In genomic region chr7:71794201-71794600, GRCm38 (mm10) we compare ENCODE assay signal across 21 mouse cellular contexts.
DNase-seq lines count a peak whose midpoint lies in the region; ATAC-seq and TF ChIP-seq lines count a peak whose summit lies in the region.
"Had no signal": no experiment of that assay in that cellular context is flagged by ENCODE, and none has a peak within 500 bp of the region (broad histone marks: within the 10 kb centered on the region; RNA-seq: fewer than 3 reads in every experiment).

No protein-coding gene starts in this region.

- H3K4me1 ChIP-seq in cerebellum, adult 2 months (ENCODE audit: control insufficient read depth, insufficient read depth, low read length) = no peaks in the 10 kb centered on the region
- H3K4me1 ChIP-seq in megakaryocyte, embryonic 14.5 days = no peaks in the 10 kb centered on the region
- H3K4me1 ChIP-seq: heart, embryonic 15.5 days; intestine, embryonic 15.5 days; limb, embryonic 12.5 days; liver, embryonic 13.5 days had no signal

- TF ChIP-seq CTCF in cerebellum, adult 2 months (IDR thresholded peaks at IDR 0.05; ENCODE audit: borderline replicate concordance, insufficient read depth, low read depth, low read length) = no peak

- no peaks in the 10 kb centered on the region for H3K27me3 ChIP-seq in cerebellum, adult 2 months (ENCODE audit: control insufficient read depth, insufficient read depth, low read length)
- no peaks in the 10 kb centered on the region for H3K27me3 ChIP-seq in megakaryocyte, embryonic 14.5 days (replicated peaks)
- H3K27me3 ChIP-seq: CH12.LX; heart, embryonic 15.5 days; intestine, embryonic 15.5 days; limb, embryonic 12.5 days; liver, embryonic 13.5 days had no signal

- no peak overlapping the region for H3K27ac ChIP-seq in cerebellum, adult 2 months (ENCODE audit: insufficient read depth, low read length)
- H3K27ac ChIP-seq: gastrocnemius, adult 2 months; heart, embryonic 15.5 days; hindbrain, embryonic 14.5 days; intestine, embryonic 15.5 days; limb, embryonic 12.5 days; liver, embryonic 13.5 days; stomach, postnatal 0 days had no signal

- H3K9me3 ChIP-seq in megakaryocyte, embryonic 14.5 days = peaks cover 4% of the 10 kb centered on the region; the same call in 1 of the 2 replicates
- H3K9me3 ChIP-seq: heart, embryonic 15.5 days; intestine, embryonic 15.5 days; limb, embryonic 12.5 days; liver, embryonic 13.5 days had no signal

- 15% methylated on average over 7 of the region's 7 CpGs for WGBS in cerebellum, adult 2 months

- peak; percentile 4 to 12 for DNase-seq in cerebellum, postnatal 10 days
- no peak for DNase-seq in cerebellum, adult 2 months
- peak; percentile 54 for DNase-seq in embryo, embryonic 11 days
- DNase-seq in retina, postnatal 1 day = peak; percentile 52
- no peak for DNase-seq in left cerebral cortex, adult 18-20 months (ENCODE audit: low spot score in 2 of 2)
- no peak for DNase-seq in layer of hippocampus, postnatal 25 days (ENCODE audit: extremely low spot score in 1 of 2, low spot score in 1 of 2)
- DNase-seq: cerebellum, adult 9-10 months; forebrain, postnatal 0 days; gastrocnemius, adult 2 months; liver, embryonic 13.5 days; right cerebral cortex, postnatal 25 days; thymus, postnatal 14 days had no signal

- H3K4me3 ChIP-seq in cerebellum, adult 2 months (replicated peaks; ENCODE audit: insufficient read depth, low read depth, low read length) = no peak overlapping the region
- peak overlapping the region; percentile 21 for H3K4me3 ChIP-seq in megakaryocyte, embryonic 14.5 days (replicated peaks)
- H3K4me3 ChIP-seq: erythroblast, embryonic 14.5 days; gastrocnemius, adult 2 months; heart, embryonic 15.5 days; intestine, embryonic 15.5 days; limb, embryonic 12.5 days; liver, embryonic 13.5 days had no signal

- no peak for ATAC-seq in megakaryocyte, adult 5-6 weeks (ENCODE audit: poor library complexity, severe bottlenecking)
- ATAC-seq: forebrain, postnatal 0 days; intestine, embryonic 15.5 days had no signal

- TF ChIP-seq POLR2A in cerebellum, adult 2 months (IDR thresholded peaks at IDR 0.05; ENCODE audit: borderline replicate concordance, insufficient read depth, low read length) = no peak

- no peaks in the 10 kb centered on the region for H3K36me3 ChIP-seq in megakaryocyte, embryonic 14.5 days (replicated peaks; ENCODE audit: low read length)
- H3K36me3 ChIP-seq: heart, embryonic 15.5 days; intestine, embryonic 15.5 days; limb, embryonic 12.5 days; liver, embryonic 13.5 days had no signal

Comparison
In these comparisons a context has a peak if more than half of its experiments do, and no peak if none do; other contexts are left out.
1. DNase-seq: peak in cerebellum, postnatal 10 days (2 of 2), embryo, embryonic 11 days (single experiment) and retina, postnatal 1 day (single experiment); none in cerebellum, adult 2 months (0 of 2), left cerebral cortex, adult 18-20 months (0 of 2) and layer of hippocampus, postnatal 25 days (0 of 2).